Mouse (Mus musculus): ENCODE measurements around the gene Ajap1. TPM values are rescaled to one million over a fixed set of nuclear protein-coding genes. Genes with fewer than 3 reads are reported as not detected.

Gene Ajap1
- polyA plus RNA-seq, 1 experiment from 2014 or later = 0.35 TPM

DNA sequence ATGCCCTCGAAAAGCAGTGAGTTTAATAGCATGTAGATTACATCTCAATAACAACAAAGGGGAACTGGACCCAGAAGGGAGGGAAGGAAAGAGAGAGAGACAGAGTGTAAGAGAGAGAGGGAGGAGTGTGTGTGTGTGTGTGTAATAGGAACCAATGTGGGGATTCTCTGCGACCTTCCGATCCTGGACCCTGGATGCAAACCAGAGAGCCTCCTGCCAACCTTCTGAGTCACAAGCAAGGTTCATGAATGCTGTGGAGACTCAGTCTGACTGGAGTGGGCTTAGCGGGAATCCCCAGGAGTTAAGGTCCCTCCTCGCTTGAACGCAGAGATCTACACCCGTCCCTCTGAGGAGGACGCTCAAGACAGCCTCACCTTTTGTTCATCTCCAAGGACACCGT is 45.4 kb downstream of the Ajap1 start:
- no peak overlapping the region for H3K27ac ChIP-seq (ENCODE audit: low read length)
- 76% methylated on average over 9 of the region's 9 CpGs for WGBS
- no peaks in the 10 kb centered on the region for H3K4me1 ChIP-seq (ENCODE audit: insufficient read depth, low read depth, low read length)
- no peaks in the 10 kb centered on the region for H3K27me3 ChIP-seq (replicated peaks; ENCODE audit: insufficient read depth, low read length)
- TF ChIP-seq EP300 (IDR thresholded peaks at IDR 0.05) (no peak), CTCF (IDR thresholded peaks at IDR 0.05) (no peak)
- no peak overlapping the region for H3K9ac ChIP-seq (replicated peaks; ENCODE audit: low read depth)
- no peaks in the 10 kb centered on the region for H3K36me3 ChIP-seq (ENCODE audit: insufficient read depth, low read length)
- no peaks in the 10 kb centered on the region for H3K9me3 ChIP-seq (ENCODE audit: low read length)
- no peak for DNase-seq (ENCODE audit: low spot score)
- H3K4me2 ChIP-seq (replicated peaks; ENCODE audit: low read depth, low read length) = no peak overlapping the region
- no peak overlapping the region for H3K4me3 ChIP-seq (ENCODE audit: low read depth, low read length)
- no peak for ATAC-seq

DNA sequence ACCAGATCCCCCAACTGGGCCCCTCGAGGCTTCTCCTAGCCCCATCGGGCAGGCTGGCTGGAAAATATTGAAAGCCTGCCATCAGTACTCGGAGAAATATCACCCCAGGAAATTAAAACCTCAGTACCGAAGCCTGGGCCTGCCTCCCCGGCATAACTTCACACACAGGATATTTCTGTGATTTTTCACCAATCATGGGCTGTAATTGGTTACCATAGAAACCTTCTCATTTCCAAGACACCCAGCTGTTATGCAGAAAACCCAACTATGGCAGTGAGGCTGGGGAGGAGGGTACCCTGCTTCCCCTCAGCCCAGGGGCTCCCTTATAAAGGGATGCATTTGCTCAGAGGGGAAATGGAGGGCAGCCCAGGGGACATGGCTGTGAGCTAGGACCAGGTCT is 46.7 kb downstream of the Ajap1 start:
- Histone ChIP-seq H3K4me3 (ENCODE audit: low read depth, low read length) (no peak overlapping the region), H3K27me3 (replicated peaks; ENCODE audit: insufficient read depth, low read length) (no peaks in the 10 kb centered on the region), H3K4me2 (replicated peaks; ENCODE audit: low read depth, low read length) (no peak overlapping the region), H3K27ac (ENCODE audit: low read length) (no peak overlapping the region), H3K36me3 (ENCODE audit: insufficient read depth, low read length) (no peaks in the 10 kb centered on the region), H3K9me3 (ENCODE audit: low read length) (no peaks in the 10 kb centered on the region), H3K9ac (replicated peaks; ENCODE audit: low read depth) (no peak overlapping the region), H3K4me1 (ENCODE audit: insufficient read depth, low read depth, low read length) (no peaks in the 10 kb centered on the region)
- no peak for ATAC-seq
- no peak for DNase-seq (ENCODE audit: low spot score)
- WGBS = 61% methylated on average over 5 of the region's 5 CpGs
- TF ChIP-seq EP300 (IDR thresholded peaks at IDR 0.05) (no peak), CTCF (IDR thresholded peaks at IDR 0.05) (no peak)

DNA sequence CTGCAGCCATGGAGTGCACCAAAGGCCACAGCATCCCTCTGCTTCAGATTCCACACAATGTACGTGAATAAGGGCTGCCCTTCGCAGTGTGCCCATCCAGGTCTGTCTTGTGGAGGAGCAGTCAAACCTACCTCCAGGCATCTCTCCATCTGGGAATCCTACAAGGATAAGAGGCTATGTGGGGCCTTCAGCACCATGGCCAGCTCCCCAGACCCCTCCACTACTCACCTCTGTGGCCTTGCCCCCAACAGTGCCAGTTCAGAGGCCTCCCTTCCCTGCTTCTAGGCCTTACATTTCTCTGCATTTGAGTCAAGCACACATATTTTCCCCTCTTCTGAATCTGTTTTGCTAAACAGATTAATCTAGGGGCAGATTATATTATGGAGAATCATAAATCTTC is 52.6 kb downstream of the Ajap1 start:
- no peak overlapping the region for H3K4me3 ChIP-seq (ENCODE audit: low read depth, low read length)
- ATAC-seq (no peak), DNase-seq (ENCODE audit: low spot score) (no peak)
- no peaks in the 10 kb centered on the region for H3K4me1 ChIP-seq (ENCODE audit: insufficient read depth, low read depth, low read length)
- WGBS = 83% methylated on average over 2 of the region's 2 CpGs
- peaks cover 3% of the 10 kb centered on the region; the same call in 1 of the 2 replicates for H3K9me3 ChIP-seq (ENCODE audit: low read length)
- H3K27ac ChIP-seq (ENCODE audit: low read length) = no peak overlapping the region
- no peak for TF ChIP-seq CTCF (IDR thresholded peaks at IDR 0.05)
- no peak for TF ChIP-seq EP300 (IDR thresholded peaks at IDR 0.05)
- no peaks in the 10 kb centered on the region for H3K36me3 ChIP-seq (ENCODE audit: insufficient read depth, low read length)
- H3K9ac ChIP-seq (replicated peaks; ENCODE audit: low read depth) = no peak overlapping the region
- no peaks in the 10 kb centered on the region for H3K27me3 ChIP-seq (replicated peaks; ENCODE audit: insufficient read depth, low read length)
- no peak overlapping the region for H3K4me2 ChIP-seq (replicated peaks; ENCODE audit: low read depth, low read length)

DNA sequence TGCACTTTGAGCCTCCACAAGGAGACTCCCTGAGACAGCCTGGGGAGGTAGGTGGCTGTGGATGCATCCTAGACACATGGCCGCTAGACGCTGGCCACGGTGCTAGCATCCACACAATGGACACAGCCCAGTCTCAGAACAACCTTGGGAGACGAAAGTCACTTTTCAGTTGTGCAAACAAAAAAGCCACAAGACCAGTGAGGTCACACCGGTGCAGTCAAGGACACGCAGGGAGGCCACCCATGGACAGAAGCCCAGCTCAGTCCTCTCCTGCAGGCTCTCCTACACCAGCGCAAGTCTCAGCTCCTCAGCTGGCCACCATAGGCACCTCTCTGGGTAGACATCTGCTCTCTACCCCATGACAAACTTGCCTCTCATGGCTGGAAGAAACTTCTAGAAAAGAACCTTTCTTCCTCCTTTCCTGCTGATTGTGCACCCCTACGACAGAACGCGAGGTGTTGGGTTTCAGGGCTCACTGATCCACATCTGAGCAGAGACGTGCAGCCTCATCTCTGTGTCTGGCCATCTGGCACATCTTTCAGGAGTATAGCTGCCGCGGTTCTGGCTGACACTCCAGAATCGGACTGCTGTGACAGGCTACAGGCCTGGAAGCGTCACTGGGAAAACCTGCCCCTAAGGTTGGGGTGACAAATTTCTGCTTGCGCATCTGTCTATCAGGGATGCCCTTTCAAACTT is 56.5 kb downstream of the Ajap1 start:
- H3K4me2 ChIP-seq (replicated peaks; ENCODE audit: low read depth, low read length) = no peak overlapping the region

DNA sequence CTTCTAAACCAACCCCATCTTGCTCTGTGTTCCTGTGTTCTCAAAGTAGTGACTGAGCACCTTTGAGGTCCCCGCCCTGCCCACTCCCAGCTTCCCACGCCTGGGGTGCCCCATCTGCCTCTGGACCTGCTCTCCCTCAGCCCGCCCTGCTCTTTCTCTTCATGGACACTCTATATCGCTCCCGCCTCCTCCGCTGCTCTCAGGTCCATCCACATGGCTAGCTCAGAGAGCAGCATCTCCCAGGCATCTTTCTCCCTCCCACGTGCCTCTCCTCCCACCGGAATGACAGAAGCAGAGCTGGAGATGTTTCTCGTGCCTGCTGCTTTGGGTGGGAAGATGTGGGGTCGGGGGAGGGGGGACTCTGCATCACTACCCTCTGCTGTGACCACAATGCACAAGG is 58.3 kb downstream of the Ajap1 start:
- ATAC-seq (no peak), DNase-seq (ENCODE audit: low spot score) (no peak)
- H3K4me1 ChIP-seq (ENCODE audit: insufficient read depth, low read depth, low read length) = no peaks in the 10 kb centered on the region
- no peak overlapping the region for H3K4me3 ChIP-seq (ENCODE audit: low read depth, low read length)
- H3K27ac ChIP-seq (ENCODE audit: low read length) = no peak overlapping the region
- H3K27me3 ChIP-seq (replicated peaks; ENCODE audit: insufficient read depth, low read length) = no peaks in the 10 kb centered on the region
- H3K9me3 ChIP-seq (ENCODE audit: low read length) = no peaks in the 10 kb centered on the region; the same call in 1 of the 2 replicates
- no peaks in the 10 kb centered on the region for H3K36me3 ChIP-seq (ENCODE audit: insufficient read depth, low read length)
- WGBS = 79% methylated on average over 10 of the region's 10 CpGs
- no peak overlapping the region for H3K4me2 ChIP-seq (replicated peaks; ENCODE audit: low read depth, low read length)
- TF ChIP-seq EP300 (IDR thresholded peaks at IDR 0.05) = no peak
- TF ChIP-seq CTCF (IDR thresholded peaks at IDR 0.05) = no peak
- H3K9ac ChIP-seq (replicated peaks; ENCODE audit: low read depth) = no peak overlapping the region

More for the DNA sequence above, 56.5 kb downstream of the Ajap1 start:
- 75% methylated on average over 16 of the region's 16 CpGs for WGBS
- H3K9ac ChIP-seq (replicated peaks; ENCODE audit: low read depth) = no peak overlapping the region
- ATAC-seq = no peak
- no peak for TF ChIP-seq CTCF (IDR thresholded peaks at IDR 0.05)
- TF ChIP-seq EP300 (IDR thresholded peaks at IDR 0.05) = no peak
- H3K27me3 ChIP-seq (replicated peaks; ENCODE audit: insufficient read depth, low read length) = no peaks in the 10 kb centered on the region
- H3K4me1 ChIP-seq (ENCODE audit: insufficient read depth, low read depth, low read length) = no peaks in the 10 kb centered on the region
- peaks cover 3% of the 10 kb centered on the region; the same call in 1 of the 2 replicates for H3K9me3 ChIP-seq (ENCODE audit: low read length)
- no peak overlapping the region for H3K27ac ChIP-seq (ENCODE audit: low read length)
- H3K4me3 ChIP-seq (ENCODE audit: low read depth, low read length) = no peak overlapping the region
- no peak for DNase-seq (ENCODE audit: low spot score)
- no peaks in the 10 kb centered on the region for H3K36me3 ChIP-seq (ENCODE audit: insufficient read depth, low read length)

DNA sequence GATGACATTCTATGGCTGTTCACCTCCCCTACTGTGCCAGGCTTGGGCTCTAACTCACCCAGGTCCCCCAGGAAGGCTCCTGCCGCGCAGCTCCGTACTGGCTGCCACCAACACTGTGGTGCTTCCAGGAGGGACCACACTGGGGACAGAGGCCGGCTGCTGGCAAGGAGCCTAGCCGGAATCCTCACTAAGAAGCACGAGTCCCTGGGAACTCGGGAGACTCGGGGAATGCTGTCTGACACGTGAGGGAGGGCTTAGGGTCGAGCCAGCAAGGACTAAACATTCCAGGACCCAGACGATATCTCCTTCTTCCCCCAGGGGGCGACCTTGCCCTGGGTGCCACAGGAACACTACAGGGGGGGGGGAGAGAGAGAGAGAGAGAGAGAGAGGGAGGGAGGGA is 64.7 kb downstream of the Ajap1 start:
- Histone ChIP-seq H3K4me3 (ENCODE audit: low read depth, low read length) (no peak overlapping the region), H3K27me3 (replicated peaks; ENCODE audit: insufficient read depth, low read length) (no peaks in the 10 kb centered on the region), H3K4me1 (ENCODE audit: insufficient read depth, low read depth, low read length) (no peaks in the 10 kb centered on the region), H3K27ac (ENCODE audit: low read length) (no peak overlapping the region), H3K9me3 (ENCODE audit: low read length) (no peaks in the 10 kb centered on the region), H3K9ac (replicated peaks; ENCODE audit: low read depth) (no peak overlapping the region), H3K4me2 (replicated peaks; ENCODE audit: low read depth, low read length) (no peak overlapping the region), H3K36me3 (ENCODE audit: insufficient read depth, low read length) (no peaks in the 10 kb centered on the region)
- ATAC-seq (no peak), DNase-seq (ENCODE audit: low spot score) (no peak)
- WGBS = 4% methylated on average over 10 of the region's 12 CpGs
- peak; percentile 14; the same call in 1 of the 2 replicates for TF ChIP-seq CTCF (IDR thresholded peaks at IDR 0.05)
- no peak for TF ChIP-seq EP300 (IDR thresholded peaks at IDR 0.05)

Data from lung, postnatal 0 days (tissue).